Mouse (Mus musculus) induced T-regulatory cell, adult 2 months (primary cell): Measurements from ENCODE around the gene Mrpl53.

ENCODE experiments used
- DNase-seq: peaks from one replicate; pipeline ENCODE4 v3.0.0-alpha.2; 2012; ENCODE audit warnings: low read depth

The Mrpl53 gene

GRCm38 (mm10) chr6:83121863-83122710, 13.2 kb downstream of the Mrpl53 start:
- peak; percentile 23 for DNase-seq

GRCm38 (mm10) chr6:83122961-83123360, 14.1 kb downstream of the Mrpl53 start:
- DNase-seq, result no peak

GRCm38 (mm10) chr6:83124851-83125312, 16.0 kb downstream of the Mrpl53 start:
- DNase-seq, result peak; percentile 98

GRCm38 (mm10) chr6:83125331-83125730, 16.5 kb downstream of the Mrpl53 start, which contains the start of gene Ino80b:
TSS of gene Ino80b (minus strand) at chr6:83125431.
- DNase-seq, result no peak

GRCm38 (mm10) chr6:83127419-83127818, 18.6 kb downstream of the Mrpl53 start:
- peak; percentile 30 for DNase-seq

GRCm38 (mm10) chr6:83131469-83132034, 22.7 kb downstream of the Mrpl53 start:
- no peak for DNase-seq

- DNase-seq, result no peak
Measured at GRCm38 (mm10) chr6:83132176-83132919, 23.5 kb downstream of the Mrpl53 start.

GRCm38 (mm10) chr6:83134226-83134625, 25.4 kb downstream of the Mrpl53 start:
- DNase-seq, result no peak

- DNase-seq, result no peak
Measured at GRCm38 (mm10) chr6:83134951-83135513, 26.2 kb downstream of the Mrpl53 start, which contains the start of gene Rtkn. TSS of gene Rtkn (plus strand) at chr6:83135463.

- DNase-seq, result peak; percentile 36
Measured at GRCm38 (mm10) chr6:83135571-83136161, 26.8 kb downstream of the Mrpl53 start.

- DNase-seq, result no peak
Measured at GRCm38 (mm10) chr6:83136291-83136880, 27.5 kb downstream of the Mrpl53 start.

- DNase-seq, result no peak
Measured at GRCm38 (mm10) chr6:83136881-83137575, 28.2 kb downstream of the Mrpl53 start.

- DNase-seq, result no peak
Measured at GRCm38 (mm10) chr6:83137576-83137950, 28.7 kb downstream of the Mrpl53 start.

GRCm38 (mm10) chr6:83138056-83138455, 29.2 kb downstream of the Mrpl53 start:
- peak; percentile 40 for DNase-seq

- no peak for DNase-seq
Measured at GRCm38 (mm10) chr6:83140044-83140443, 31.2 kb downstream of the Mrpl53 start.

- no peak for DNase-seq
Measured at GRCm38 (mm10) chr6:83141636-83142035, 32.8 kb downstream of the Mrpl53 start.

GRCm38 (mm10) chr6:83142211-83142731, 33.4 kb downstream of the Mrpl53 start:
- DNase-seq, result no peak

- no peak for DNase-seq
Measured at GRCm38 (mm10) chr6:83142886-83143285, 34.0 kb downstream of the Mrpl53 start.

- no peak for DNase-seq
Measured at GRCm38 (mm10) chr6:83145209-83145608, 36.4 kb downstream of the Mrpl53 start.

- no peak for DNase-seq
Measured at GRCm38 (mm10) chr6:83145805-83146204, 37.0 kb downstream of the Mrpl53 start.

- DNase-seq, result no peak
Measured at GRCm38 (mm10) chr6:83147280-83147679, 38.4 kb downstream of the Mrpl53 start.
